Mouse (Mus musculus) G1E (cell line): Measurements from ENCODE around the gene Abca17.

Source experiments
- CTCF ChIP-seq: IDR thresholded peaks from 2 replicates; pipeline ENCODE4 v1.5.1; 2012; ENCODE audit warnings: low read depth, low read length, inconsistent platforms, mixed read lengths
- GATA2 ChIP-seq: IDR thresholded peaks from 2 replicates; pipeline ENCODE4 v1.6.1; 2012; ENCODE audit warnings: low read depth, low read length, inconsistent platforms, borderline replicate concordance
- POLR2AphosphoS5 ChIP-seq: IDR thresholded peaks from 2 replicates; pipeline ENCODE4 v1.6.1; 2012; ENCODE audit warnings: low read depth, low read length, inconsistent platforms; ENCODE audit not compliant: insufficient replicate concordance
- TAL1 ChIP-seq: conservative IDR thresholded peaks from 2 replicates; pipeline ENCODE4 v1.6.1; 2012; ENCODE audit warnings: low read depth, low read length, inconsistent platforms, mixed read lengths

DNA sequence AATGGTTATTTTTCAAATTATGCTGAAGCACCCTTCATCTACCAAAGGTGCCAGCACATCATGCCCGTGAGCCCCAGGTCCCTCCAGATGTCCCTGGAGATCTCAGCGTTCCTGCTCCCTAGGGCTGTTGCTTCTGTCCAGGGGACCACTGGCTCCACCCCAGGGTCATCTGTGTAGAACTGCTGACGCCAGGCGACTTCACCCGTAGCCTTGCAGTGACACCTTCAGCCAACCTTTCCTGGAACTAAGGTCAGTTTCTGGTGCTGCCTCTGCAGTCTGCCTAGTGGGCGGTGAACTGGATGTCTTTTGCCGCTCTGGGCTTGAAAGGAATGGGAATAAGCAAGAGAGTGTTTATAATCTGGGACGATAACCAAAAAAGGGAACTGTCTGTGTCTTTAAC, 10.0 kb upstream of the Abca17 start:
- TF ChIP-seq CTCF (no peak), POLR2AphosphoS5 (no peak), TAL1 (no peak), GATA2 (no peak)
